Mouse (Mus musculus) skeletal muscle tissue, adult 2 months (tissue): Measurements from ENCODE around the gene Esyt1.
A peak's percentile ranks its signal among the peaks of the same experiment; 100 is the strongest.
"Not testable (repeated sequence)": the region's sequence is repeated elsewhere in the genome, so short reads cannot be mapped to it uniquely, and the experiment has no call there.

Experiments used
- DNase-seq: peaks from one replicate; pipeline ENCODE4 v3.0.0-alpha.2; 2012; ENCODE audit warnings: low read depth, low spot score

The Esyt1 gene

DNA sequence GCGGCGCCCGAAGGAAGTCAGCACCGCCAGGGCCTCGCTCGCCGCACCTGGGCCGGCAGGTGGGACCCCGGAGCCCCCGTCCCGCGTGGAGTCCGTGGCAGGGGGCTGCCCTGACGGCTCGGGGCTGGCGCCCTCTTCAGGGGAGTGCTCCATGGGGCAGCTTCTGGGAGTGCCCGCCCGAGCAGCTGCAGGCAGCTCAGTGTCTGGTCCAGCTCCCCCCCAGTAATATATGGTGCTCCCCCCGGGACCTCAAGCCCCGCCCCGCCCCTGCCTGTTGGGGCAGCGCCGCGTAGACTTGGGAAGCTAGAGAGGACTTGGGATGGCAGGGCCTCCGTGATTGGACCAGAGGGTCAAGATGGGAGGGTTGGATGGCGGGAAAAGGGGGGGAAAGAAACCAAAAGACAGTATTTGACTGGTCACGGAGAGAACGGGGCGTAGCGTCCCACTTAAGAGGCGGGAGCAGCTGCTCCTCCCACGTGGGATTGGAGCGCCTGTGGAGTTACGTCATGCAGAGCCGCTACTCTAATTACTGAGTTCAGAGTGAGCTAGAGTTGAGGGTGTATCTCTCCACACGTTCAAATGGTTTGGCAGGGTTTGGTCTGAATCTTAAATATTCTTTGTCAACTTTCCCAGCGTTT is at the start of gene Esyt1:
TSS of gene Esyt1 (minus strand) at position 201 of the 638 bp plus-strand sequence.
- DNase-seq, result peak; percentile 100

DNA sequence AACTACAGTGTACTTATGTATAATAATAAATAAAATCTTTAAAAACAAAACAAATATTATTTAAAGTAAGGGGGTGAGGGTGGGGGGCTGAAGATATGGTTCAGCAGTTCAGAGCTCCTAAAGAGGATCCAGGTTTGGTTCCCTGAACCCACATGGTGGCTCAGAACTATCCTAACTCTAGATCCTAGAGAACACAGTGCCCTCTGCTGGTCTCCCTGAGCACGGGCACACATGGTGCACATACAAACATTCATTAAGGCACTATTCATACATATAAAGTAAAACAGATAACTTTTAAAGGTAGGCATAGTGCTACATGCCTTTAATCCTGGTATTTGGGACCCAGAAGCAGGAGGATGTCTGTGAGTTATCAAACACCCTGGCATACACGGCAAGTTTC is 49.4 kb upstream of the Esyt1 start:
- no peak for DNase-seq

DNA sequence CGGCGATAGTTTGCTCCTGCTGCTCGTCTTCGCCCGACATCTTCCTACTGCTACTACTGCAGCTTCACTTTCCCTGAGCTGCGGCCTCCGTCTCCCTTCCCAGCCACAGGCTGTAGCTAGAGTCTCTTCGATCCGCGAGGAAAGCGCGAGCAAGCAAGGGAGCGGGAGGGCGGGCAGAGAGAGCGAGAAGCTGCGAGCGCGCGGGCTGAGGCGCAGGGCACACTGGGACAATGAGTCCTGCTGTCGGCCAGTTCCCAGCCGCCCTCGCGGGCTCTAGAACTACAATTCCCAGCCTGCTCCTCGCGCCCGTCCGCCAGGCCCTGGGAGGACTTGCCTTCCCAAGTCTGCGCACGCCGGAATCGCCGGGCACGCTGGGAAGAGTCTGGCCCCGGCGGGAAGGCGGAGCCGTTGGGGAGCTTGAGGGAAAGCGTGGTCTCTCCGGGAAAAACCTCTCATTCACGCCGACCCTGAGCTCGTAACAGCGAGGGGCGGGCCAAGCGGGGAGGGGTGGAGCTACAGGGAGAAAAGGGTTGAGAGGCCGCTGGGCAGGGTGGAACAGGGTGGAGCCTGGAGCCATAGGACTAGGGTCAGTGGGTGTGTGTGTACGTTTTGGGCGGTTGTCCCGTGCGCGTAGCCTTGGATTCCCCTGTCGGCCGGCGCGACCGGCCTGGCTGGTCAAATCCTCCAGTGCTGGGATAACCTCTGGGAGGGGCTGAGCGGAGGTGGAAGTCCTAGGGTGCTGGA is 40.3 kb upstream of the Esyt1 start, which contains the start of gene Pa2g4:
TSS of gene Pa2g4 (minus strand) at position 200 of the 744 bp plus-strand sequence.
- DNase-seq, result peak; percentile 96

GRCm38 (mm10) chr10:128565206-128565787 is 39.6 kb upstream of the Esyt1 start:
- no peak for DNase-seq

DNA sequence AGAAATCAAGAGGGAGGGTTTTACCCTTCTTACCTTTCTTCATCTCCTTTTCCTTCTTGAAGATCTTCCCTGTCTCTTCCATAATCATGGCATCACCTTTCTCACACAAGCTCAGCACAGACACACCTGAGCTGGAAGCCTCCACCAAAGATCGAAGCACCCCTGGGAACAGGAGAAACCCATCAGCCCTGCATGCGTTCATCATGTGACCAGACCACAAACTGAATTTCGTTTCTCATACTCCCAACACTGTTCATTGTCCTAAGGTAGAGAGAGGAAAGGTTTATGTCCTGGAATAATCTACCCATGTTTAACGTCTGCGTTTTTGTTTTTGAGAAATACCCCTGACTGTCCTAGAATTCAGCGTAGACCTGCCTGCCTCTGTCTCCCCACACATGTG is 37.9 kb upstream of the Esyt1 start:
- DNase-seq, result no peak

GRCm38 (mm10) chr10:128556963-128557362 is 31.3 kb upstream of the Esyt1 start:
- no peak for DNase-seq

DNA sequence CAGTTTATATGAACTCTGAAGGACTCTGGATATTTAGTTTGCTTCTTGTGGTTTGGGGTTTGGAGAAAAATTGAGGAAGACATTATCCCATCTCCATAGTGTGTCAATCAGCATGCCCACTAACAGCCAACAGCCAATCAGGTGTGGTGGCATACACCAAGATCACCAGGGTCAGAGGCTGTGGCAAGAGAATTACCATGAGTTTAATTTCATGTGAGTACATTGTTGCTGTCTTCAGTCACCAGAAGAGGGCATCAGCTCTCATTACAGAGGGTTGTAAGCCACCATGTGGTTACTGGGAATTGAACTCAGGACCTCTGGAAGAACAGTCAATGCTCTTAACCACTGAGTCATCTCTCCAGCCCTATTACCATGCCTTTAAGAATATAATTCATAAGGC is 30.6 kb upstream of the Esyt1 start:
- no peak for DNase-seq

GRCm38 (mm10) chr10:128555567-128555966 is 29.9 kb upstream of the Esyt1 start:
- DNase-seq, result not testable (repeated sequence)

GRCm38 (mm10) chr10:128550144-128550823 is 24.6 kb upstream of the Esyt1 start:
- not testable (repeated sequence) for DNase-seq

DNA sequence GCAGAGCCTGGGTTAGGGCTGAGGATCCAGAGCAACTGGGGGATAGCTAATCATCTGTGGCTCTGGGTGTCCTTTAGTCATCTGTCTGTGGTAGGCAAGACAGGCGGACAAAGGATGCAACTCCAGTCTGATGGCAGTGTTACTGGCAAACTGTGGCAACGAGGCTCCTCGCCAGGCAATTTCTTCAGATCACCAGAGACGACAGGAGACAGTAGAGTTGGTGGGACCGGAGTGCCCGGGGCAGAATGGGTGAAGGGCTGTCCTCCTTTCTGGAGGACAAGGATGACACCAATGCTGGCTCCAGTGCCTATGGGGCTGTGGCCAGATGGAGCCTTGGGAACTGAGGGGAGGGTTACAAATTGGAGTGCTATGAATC is 24.0 kb upstream of the Esyt1 start:
- DNase-seq, result not testable (repeated sequence)

DNA sequence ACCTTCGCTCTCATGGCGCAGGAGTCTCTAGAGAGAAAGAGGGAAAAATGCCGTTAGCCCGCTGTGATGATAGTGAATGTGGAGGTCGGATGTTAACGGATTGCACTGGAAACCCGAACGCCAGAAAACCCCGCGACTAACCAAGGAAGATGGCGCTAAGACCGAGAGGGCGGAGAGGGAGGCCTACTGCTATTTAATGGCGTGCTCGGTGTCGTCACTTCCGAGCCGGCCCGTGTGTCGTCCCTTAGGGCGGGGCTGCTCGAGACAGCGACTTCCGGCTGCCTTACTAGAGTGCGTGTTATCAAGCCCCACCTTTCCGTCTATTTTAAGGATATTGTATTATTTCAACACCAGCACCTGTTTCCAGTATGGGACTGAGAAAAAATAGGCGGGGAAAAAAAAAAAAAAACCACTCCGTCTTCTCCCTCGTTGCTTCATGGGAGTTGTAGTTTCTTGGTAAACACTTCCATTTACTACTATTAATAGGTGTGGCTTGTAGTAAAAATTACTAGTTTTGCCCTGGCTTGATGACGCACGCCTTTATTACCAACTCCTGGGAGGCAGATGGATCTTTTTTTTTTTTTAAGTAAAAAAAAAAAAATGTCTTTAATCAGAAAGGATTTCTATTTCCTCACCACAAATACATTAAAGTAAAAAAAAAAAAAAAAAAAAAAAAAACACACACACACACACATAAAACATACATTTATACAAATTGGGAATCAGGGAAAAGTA is 23.4 kb upstream of the Esyt1 start, which contains the start of gene Rpl41:
TSS of gene Rpl41 (minus strand) at position 359 of the 735 bp plus-strand sequence.
- peak; percentile 98 for DNase-seq

DNA sequence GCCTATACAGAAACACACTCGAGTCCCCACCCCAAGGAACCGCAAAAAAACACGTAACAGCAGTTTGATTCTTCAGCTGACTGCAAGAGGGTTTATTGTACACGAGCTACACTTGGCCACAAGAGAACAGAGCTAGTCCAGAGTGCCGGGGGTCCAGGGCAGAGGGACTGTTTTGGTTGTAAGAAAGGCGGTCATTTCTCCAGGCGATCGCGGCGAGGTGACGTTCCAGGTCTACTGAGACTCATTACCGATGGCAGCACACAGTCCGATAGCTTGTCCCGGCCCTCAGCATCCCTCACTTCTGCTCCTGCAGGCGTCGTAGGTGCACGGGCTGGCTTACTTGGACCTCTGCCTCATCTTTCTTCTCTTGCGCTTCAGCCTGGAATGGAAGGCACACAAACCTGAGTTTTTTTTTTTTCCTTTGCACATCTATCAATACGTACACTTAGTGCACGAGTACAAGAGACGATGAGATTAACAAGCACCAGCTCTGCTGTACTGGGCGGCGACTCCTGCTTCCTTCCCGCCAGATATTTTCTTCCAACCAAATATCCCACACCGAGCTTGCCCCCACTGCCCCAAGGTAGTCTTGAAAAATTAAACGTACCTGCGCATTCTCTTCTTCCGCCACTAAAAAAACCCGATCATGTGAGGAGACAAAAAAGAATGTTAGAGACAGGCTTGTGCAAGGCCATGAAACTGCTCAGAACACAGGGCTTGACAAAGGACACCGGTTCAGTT is 22.6 kb upstream of the Esyt1 start:
- DNase-seq, result not testable (repeated sequence)

GRCm38 (mm10) chr10:128547361-128548032 is 21.8 kb upstream of the Esyt1 start, which contains the start of gene Zc3h10:
Zc3h10 (minus strand) TSS chr10:128547774.
- peak; percentile 98 for DNase-seq

GRCm38 (mm10) chr10:128546787-128547186 is 21.1 kb upstream of the Esyt1 start:
- no peak for DNase-seq

- DNase-seq, result peak; percentile 68
Observed at GRCm38 (mm10) chr10:128546361-128546760, 20.7 kb upstream of the Esyt1 start.

- DNase-seq, result no peak
Observed at GRCm38 (mm10) chr10:128545570-128545898, 19.9 kb upstream of the Esyt1 start.

DNA sequence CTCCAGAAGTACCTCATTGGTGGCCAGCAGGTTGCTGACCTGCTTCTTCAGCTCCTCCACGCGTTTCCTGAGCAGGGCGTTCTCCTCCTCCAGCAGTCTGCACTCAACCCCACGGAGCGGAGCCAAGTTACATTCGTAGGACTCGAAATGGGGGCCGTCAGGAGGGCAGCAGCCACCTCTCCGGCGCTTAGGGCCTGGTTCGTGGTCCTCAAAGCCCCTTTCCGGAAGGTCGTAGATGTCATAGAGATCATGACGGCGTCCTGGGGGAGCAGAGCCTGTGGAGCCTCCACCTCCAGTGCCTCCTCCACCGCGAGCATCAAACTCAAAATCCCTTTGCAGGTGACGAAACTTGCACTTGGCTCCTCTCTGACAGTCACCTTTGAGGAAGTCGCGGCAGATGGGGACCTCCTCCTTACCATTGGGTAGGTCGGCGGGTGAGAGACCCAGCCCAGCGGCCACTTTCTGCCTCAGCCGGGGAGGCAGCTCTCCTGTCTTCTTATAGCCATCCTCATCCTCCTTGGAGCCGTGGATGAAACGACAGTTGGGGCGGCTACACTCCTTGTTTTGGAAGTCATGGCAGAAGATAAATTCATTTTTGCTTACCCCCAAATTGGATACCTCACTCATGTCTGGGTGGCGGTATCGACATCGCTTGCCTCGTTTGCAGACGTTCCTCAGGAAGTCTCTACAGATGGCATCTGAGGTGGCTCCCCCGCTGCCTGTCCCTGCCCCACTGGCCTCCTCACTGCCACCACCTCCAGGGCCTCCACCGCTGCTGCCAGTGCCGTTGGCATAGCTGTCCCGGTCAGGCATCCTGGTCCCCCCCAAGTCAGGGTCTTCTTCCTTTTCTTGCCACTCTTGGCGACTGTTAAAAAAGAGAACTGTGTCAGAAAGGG is 19.3 kb upstream of the Esyt1 start:
- DNase-seq, result no peak

GRCm38 (mm10) chr10:128544151-128544657 is 18.5 kb upstream of the Esyt1 start:
- DNase-seq, result no peak

GRCm38 (mm10) chr10:128543100-128543499 is 17.4 kb upstream of the Esyt1 start:
- no peak for DNase-seq
